Mouse (Mus musculus) bone marrow macrophage, adult 2 months (primary cell): ENCODE measurements around the gene Tnip1.

Experiments
- CTCF ChIP-seq: IDR thresholded peaks from 2 replicates; pipeline ENCODE4 v1.5.1; 2012; ENCODE audit warnings: low read depth, mild to moderate bottlenecking, low read length, moderate library complexity
- POLR2A ChIP-seq: IDR thresholded peaks from 2 replicates; pipeline ENCODE4 v1.6.1; 2012; ENCODE audit warnings: mild to moderate bottlenecking, low read depth, low read length, borderline replicate concordance

DNA sequence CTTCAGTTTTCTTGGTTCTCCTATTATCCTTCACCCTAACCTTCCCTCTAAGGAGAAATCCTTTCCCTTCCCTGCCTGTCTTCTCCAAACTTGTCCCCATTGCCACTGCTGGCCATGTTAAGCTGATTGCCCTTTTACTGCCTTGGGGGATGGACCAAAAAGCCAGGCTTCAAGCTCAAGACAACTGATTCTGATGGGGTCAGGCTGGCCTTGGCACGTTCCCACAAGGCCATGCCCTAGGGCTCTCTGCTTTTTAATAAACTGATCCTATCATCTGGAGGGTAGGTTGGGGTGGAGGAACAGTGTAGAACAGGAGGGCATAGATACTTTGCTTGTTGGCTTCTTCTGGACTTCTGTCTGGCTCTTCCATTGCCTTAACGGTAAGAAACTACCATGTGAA lies 77.3 kb downstream of the Tnip1 start:
- TF ChIP-seq CTCF = no peak
- TF ChIP-seq POLR2A = no peak
